9 mouse cellular contexts compared by ENCODE assay signal in the genomic region with DNA sequence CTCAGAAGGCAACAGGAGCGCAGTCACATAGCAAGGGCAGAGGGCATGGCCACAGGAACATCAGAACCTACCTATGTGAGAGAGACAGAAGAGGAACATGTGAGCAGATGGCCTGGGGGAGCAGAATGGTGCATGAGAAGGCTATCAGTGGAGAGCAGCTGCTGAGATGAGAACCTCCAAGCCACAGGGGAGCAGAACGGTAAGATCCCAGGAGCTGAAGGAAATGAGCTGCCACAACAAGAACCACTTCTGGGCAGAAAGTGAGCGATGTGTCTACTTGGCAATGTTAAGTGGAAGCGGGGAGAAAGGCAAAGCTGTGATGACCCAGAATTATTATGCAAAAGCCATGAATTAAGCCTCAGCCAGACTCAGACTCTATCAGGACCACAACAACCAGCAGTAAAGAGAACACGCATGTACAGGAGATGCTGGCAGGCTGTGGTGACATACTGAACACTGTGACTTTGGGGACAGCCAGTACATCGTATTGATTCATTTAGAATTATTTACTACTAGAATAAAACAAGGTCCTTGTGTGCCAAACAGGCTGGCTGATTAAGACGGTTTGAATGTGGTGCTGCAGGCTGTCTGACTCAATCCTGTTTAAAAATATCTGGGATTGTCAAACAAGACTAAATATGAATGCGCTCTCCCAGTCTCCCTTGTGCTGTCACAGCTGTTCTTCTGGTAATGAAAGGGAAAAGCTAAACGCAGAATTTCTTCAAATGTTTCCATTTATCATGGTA.
DNase-seq lines count a peak whose midpoint lies in the region; ATAC-seq lines count a peak whose summit lies in the region.
"Had no signal": no experiment of that assay in that cellular context is flagged by ENCODE, and none has a peak within 500 bp of the region (broad histone marks: within the 10 kb centered on the region; RNA-seq: fewer than 3 reads in every experiment).

No protein-coding gene starts in this region.

- ATAC-seq in cerebellum, adult (ENCODE audit: insufficient number of reproducible peaks, low FRiP score, low TSS enrichment), result peak; percentile 49
- peak; percentile 63; the same call in 1 of the 2 replicates for ATAC-seq in liver, embryonic 11.5 days (replicated peaks; ENCODE audit: low FRiP score)
- ATAC-seq in embryonic facial prominence, embryonic 15.5 days (ENCODE audit: insufficient number of reproducible peaks, low FRiP score, low TSS enrichment, low read depth), result peak; percentile 49; the same call in 1 of the 2 replicates
- peak; percentile 58; the same call in 1 of the 2 replicates for ATAC-seq in liver, embryonic 12.5 days

- no peak overlapping the region for H3K9ac ChIP-seq in liver, embryonic 11.5 days (ENCODE audit: low read depth, low read length)
- H3K9ac ChIP-seq in embryonic facial prominence, embryonic 15.5 days, result no peak overlapping the region
- no peak overlapping the region for H3K9ac ChIP-seq in liver, embryonic 12.5 days
- H3K9ac ChIP-seq: intestine, embryonic 15.5 days had no signal

- 62% methylated on average over 9 of the region's 9 CpGs for WGBS in liver, embryonic 11.5 days
- WGBS in embryonic facial prominence, embryonic 15.5 days, result 47% methylated on average over 9 of the region's 9 CpGs
- WGBS in liver, embryonic 12.5 days (ENCODE audit: insufficient replicate concordance), result 47% methylated on average over 9 of the region's 9 CpGs

- DNase-seq in cerebellum, adult 9-10 months, result no peak
- no peak for DNase-seq in liver, embryonic 11.5 days (ENCODE audit: low spot score)
- DNase-seq in liver, result no peak
- no peak for DNase-seq in embryo, embryonic 9.5 days (ENCODE audit: extremely low spot score)
- no peak for DNase-seq in gastrocnemius, postnatal 25 days

- no peaks in the 10 kb centered on the region for H3K27me3 ChIP-seq in liver, embryonic 11.5 days (replicated peaks; ENCODE audit: control insufficient read depth, insufficient read depth, low read length)
- no peaks in the 10 kb centered on the region for H3K27me3 ChIP-seq in embryonic facial prominence, embryonic 15.5 days
- no peaks in the 10 kb centered on the region for H3K27me3 ChIP-seq in liver, embryonic 12.5 days (replicated peaks)
- H3K27me3 ChIP-seq: intestine, embryonic 15.5 days had no signal

- H3K9me3 ChIP-seq in liver, embryonic 11.5 days (ENCODE audit: control insufficient read depth, low read length), result no peaks in the 10 kb centered on the region
- H3K9me3 ChIP-seq in embryonic facial prominence, embryonic 15.5 days (replicated peaks), result no peaks in the 10 kb centered on the region
- no peaks in the 10 kb centered on the region for H3K9me3 ChIP-seq in liver, embryonic 12.5 days (replicated peaks)
- H3K9me3 ChIP-seq: intestine, embryonic 15.5 days had no signal

- H3K4me2 ChIP-seq in liver, embryonic 11.5 days, result no peak overlapping the region
- H3K4me2 ChIP-seq in embryonic facial prominence, embryonic 15.5 days (replicated peaks), result no peak overlapping the region
- no peak overlapping the region for H3K4me2 ChIP-seq in liver, embryonic 12.5 days
- H3K4me2 ChIP-seq: intestine, embryonic 15.5 days had no signal

- peaks cover 10% of the 10 kb centered on the region for H3K4me1 ChIP-seq in liver, embryonic 11.5 days (replicated peaks; ENCODE audit: control insufficient read depth, insufficient read depth, low read length)
- peaks cover 32% of the 10 kb centered on the region for H3K4me1 ChIP-seq in embryonic facial prominence, embryonic 15.5 days
- peaks cover 19% of the 10 kb centered on the region for H3K4me1 ChIP-seq in liver, embryonic 12.5 days

- no peak overlapping the region for H3K4me3 ChIP-seq in liver, embryonic 11.5 days (ENCODE audit: low read depth, low read length)
- no peak overlapping the region for H3K4me3 ChIP-seq in embryonic facial prominence, embryonic 15.5 days (replicated peaks)
- H3K4me3 ChIP-seq in liver, embryonic 12.5 days, result no peak overlapping the region
- H3K4me3 ChIP-seq: intestine, embryonic 15.5 days had no signal

- no peak overlapping the region for H3K27ac ChIP-seq in liver, embryonic 11.5 days (ENCODE audit: low read depth, low read length)
- peak overlapping the region; percentile 2; the same call in 1 of the 2 replicates for H3K27ac ChIP-seq in embryonic facial prominence, embryonic 15.5 days (replicated peaks)
- no peak overlapping the region for H3K27ac ChIP-seq in liver, embryonic 12.5 days
- H3K27ac ChIP-seq: intestine, embryonic 15.5 days had no signal

- no peaks in the 10 kb centered on the region for H3K36me3 ChIP-seq in liver, embryonic 11.5 days (ENCODE audit: control insufficient read depth, insufficient read depth, low read length)
- H3K36me3 ChIP-seq in embryonic facial prominence, embryonic 15.5 days, result no peaks in the 10 kb centered on the region
- H3K36me3 ChIP-seq in liver, embryonic 12.5 days, result no peaks in the 10 kb centered on the region
- H3K36me3 ChIP-seq: intestine, embryonic 15.5 days had no signal
